Mouse (Mus musculus): Measurements from ENCODE around the gene Pkhd1.

The Pkhd1 gene

GRCm38 (mm10) chr1:20617849-20618530, at the start of gene Pkhd1:
Gene Pkhd1, minus strand, starts transcription at chr1:20618064.
- DNase-seq (ENCODE audit: low spot score in 2 of 2): no peak

DNA sequence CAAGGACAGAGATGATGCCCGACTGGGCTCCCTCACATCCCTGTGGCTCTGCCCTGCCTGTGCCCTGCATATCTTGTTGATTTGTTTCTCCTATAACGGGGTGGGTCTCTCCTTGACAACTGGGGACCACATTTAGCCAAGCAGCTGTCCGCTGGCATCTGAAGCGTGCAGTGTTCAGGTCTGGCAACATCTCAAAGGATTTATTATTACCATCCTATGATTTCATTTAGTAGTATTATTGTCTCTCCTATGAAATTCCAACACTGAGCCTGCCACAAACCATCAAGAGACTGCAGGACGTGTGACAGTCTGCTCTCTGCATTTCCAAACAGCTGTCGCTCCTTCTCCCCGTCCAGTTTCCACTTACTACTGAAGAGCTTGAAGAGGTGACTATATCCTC, 49.7 kb upstream of the Pkhd1 start:
- no peak for DNase-seq (ENCODE audit: low spot score in 2 of 2)

DNA sequence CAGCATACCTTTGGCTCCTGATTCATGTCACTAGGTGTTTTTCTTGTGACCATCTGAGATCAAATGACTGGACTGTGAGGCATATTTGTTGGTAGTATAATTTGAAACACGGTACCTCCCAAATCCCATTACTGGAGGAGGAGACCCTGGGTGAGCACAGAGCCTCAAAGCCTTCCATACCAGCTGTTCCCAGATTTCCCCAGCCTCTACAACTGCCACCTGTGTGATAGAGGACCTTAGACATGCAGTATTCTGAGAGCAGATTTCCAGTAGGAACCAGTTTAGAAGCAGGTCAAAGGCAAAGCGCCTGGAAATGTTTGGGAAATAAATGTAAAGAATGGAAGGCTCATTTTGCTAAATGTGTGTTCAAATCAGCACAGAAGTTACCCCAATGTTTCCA, 48.4 kb upstream of the Pkhd1 start:
- no peak for DNase-seq (ENCODE audit: low spot score in 2 of 2)

- no peak for DNase-seq (ENCODE audit: low spot score in 2 of 2)
These were observed 37.2 kb upstream of the Pkhd1 start for GRCm38 (mm10) chr1:20655085-20655484.

GRCm38 (mm10) chr1:20653513-20654506, 35.9 kb upstream of the Pkhd1 start:
- DNase-seq (ENCODE audit: low spot score in 2 of 2): no peak

DNA sequence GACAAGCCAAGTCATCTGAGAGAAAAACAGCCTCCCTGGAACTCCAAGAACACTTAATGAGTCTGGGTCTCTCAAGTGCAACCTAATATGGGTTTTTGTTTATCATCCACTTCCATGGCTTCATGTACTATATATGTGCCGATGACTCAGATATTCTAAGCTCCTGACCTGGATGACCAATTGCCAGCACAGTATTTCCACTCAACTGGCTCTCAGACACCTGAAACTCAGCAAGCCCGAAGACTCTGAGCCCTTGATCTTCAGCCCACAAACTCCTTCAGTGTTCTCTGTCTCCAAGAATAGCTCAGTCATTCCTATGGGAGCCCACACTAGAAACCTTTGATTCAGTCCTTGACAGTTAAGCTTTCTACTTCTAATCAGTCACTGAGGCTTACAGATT, 17.0 kb upstream of the Pkhd1 start:
- DNase-seq (ENCODE audit: low spot score in 2 of 2): no peak

- DNase-seq (ENCODE audit: low spot score in 2 of 2): no peak
These were observed 15.5 kb upstream of the Pkhd1 start for GRCm38 (mm10) chr1:20633276-20633869.

DNA sequence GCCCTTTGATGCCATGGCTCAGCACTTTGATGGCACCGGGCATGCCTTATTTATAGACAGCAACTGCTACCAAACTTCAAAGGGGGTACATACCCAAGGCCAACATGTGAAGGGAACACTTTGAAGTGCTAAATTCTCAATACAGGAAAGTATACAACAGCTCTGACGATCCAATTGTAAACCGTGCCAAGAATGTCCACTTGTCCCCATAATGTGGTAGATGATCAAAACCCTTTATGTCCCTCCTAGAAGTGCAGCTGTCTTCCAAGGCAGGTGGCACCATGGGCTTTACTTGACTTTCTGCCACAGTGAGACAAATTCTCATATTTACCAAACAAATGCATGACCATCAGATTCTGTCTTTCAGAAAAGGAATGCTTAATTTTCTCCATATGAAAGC, 6.7 kb upstream of the Pkhd1 start:
- no peak for DNase-seq (ENCODE audit: low spot score in 2 of 2)

- no peak for DNase-seq (ENCODE audit: low spot score in 2 of 2)
These were observed 5.5 kb upstream of the Pkhd1 start for GRCm38 (mm10) chr1:20623375-20623774.

GRCm38 (mm10) chr1:20620611-20621010, 2.7 kb upstream of the Pkhd1 start:
- no peak for DNase-seq (ENCODE audit: low spot score in 2 of 2)

GRCm38 (mm10) chr1:20619363-20619762, 1.5 kb upstream of the Pkhd1 start:
- DNase-seq (ENCODE audit: low spot score in 2 of 2): no peak

DNA sequence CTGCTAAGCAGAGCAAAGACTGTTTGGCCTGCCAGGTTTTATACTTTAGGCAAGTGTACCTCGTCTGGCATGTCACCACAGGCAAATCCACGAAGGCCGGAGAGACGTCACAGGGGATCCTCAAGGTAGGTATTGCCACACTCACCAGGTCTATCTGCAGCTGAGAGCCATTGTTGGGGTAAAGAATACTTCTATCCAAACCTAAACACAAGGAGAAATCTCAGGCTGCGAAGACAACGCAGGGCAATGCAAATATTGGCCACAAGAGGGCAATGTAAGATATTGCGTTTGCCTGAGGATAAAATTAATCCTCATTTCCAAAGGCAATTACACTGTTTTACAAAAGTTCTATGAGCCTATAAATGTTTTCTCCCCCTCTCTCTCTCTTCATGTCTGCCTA, 5.2 kb downstream of the Pkhd1 start:
- DNase-seq (ENCODE audit: low spot score in 2 of 2): peak; percentile 2 to 20

GRCm38 (mm10) chr1:20605489-20605888, 12.4 kb downstream of the Pkhd1 start:
- DNase-seq (ENCODE audit: low spot score in 2 of 2): no peak

DNA sequence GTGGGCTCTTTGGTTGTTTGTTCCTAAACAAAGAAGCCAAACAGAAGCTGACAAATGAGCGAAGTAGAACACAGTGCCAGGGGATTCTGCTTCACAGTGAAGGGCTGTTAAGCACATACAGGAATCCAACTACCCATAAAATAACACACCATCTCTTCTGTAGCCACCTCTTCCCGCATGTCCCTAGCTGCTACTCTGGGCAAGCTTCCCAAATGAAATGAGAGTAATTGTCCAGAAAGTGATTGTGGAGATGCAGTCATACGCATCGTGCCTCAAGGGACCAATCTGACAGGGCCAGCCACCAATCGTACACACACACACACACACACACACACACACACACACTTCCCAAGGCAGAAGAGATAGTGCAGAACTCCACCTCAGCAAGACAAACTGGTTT, 27.4 kb downstream of the Pkhd1 start:
- no peak for DNase-seq (ENCODE audit: low spot score in 2 of 2)

GRCm38 (mm10) chr1:20571469-20571868, 46.4 kb downstream of the Pkhd1 start:
- DNase-seq (ENCODE audit: low spot score in 2 of 2): no peak

GRCm38 (mm10) chr1:20569430-20569829, 48.4 kb downstream of the Pkhd1 start:
- DNase-seq (ENCODE audit: low spot score in 2 of 2): no peak

DNA sequence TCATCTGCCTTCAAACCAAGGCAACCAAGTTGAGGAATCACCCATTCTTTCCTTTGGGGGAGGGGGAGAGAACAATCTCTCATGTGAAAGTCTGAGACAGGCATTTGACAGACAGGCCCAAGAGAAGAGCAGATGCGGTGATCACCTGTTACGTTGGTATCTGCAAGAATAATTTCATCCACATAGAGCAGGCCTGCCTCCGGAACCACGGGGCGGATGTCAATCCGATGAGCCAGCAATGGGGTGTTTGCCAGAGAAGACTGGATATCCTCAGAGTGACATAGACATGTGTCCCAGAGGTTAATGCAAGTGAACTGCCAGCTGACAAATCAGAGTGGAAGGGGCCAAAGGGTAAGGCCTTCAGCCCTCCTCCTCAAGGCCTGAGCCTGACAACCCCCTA, 59.4 kb downstream of the Pkhd1 start:
- no peak for DNase-seq (ENCODE audit: low spot score in 2 of 2)

DNA sequence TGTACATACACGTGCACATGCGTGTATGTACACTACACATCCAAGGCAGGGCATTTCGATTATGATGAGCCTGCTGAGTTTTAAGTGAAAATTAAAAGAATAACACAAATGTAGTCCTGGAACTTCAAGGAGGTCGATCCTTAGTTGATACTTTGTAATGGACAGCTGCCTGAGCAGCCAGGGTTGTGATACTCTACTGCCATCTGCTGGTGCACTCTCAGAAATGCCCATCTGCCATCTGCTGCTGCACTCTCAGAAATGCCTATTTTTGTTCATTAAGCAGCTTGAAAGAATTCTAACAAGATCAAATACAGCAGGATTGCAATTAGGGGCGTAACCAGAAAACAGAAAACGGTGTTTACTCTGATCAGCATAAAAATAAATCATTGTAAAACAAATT, 63.5 kb downstream of the Pkhd1 start:
- DNase-seq (ENCODE audit: low spot score in 2 of 2): peak; percentile 8 to 10

GRCm38 (mm10) chr1:20551334-20551733, 66.5 kb downstream of the Pkhd1 start:
- no peak for DNase-seq (ENCODE audit: low spot score in 2 of 2)

DNA sequence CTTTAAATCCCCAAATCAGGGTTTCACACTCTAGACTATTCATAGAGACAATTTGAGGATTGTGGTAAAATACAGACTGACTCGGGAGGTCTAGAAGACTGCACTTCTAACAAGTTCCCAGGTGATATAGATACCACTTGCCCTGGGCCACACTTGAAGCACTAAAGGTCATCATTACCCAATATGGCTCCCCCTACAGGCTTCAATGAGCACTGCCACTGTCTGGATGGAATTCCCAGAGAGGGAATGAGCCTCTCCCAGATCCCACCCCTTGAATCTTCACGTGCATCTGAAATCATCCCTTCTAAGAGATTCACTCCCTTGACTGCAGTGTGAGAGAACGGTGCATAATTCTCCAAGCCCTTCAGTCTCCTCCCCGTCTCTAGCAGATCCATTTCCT, 73.3 kb downstream of the Pkhd1 start:
- no peak for DNase-seq (ENCODE audit: low spot score in 2 of 2)

- DNase-seq (ENCODE audit: low spot score in 2 of 2): peak; percentile 22 to 36
These were observed 104.3 kb downstream of the Pkhd1 start for GRCm38 (mm10) chr1:20513364-20514084.

- no peak for DNase-seq (ENCODE audit: low spot score in 2 of 2)
These were observed 118.9 kb downstream of the Pkhd1 start for GRCm38 (mm10) chr1:20498965-20499364.

All from right cerebral cortex, postnatal 36 days (tissue).